Mouse (Mus musculus) gastrocnemius, postnatal 4 days (tissue): ENCODE measurements around the gene Mdn1. TPM values are rescaled to one million over a fixed set of nuclear protein-coding genes. Genes with fewer than 3 reads are reported as not detected.

Experiments used
- DNase-seq, 2 experiments: peaks; one replicate each; pipeline ENCODE4 v3.0.0; 2021 to 2022; ENCODE audit warnings: low spot score in 2 of 2, mixed read lengths in 2 of 2
- total RNA-seq, 2 experiments: library from RNA; stranded (reverse); gene quantifications; 2 replicates each; pipeline ENCODE4 v1.2.3; 2021

Gene Mdn1
- total RNA-seq, 2 experiments from 2014 or later = 16.8 to 19.0 TPM

DNA sequence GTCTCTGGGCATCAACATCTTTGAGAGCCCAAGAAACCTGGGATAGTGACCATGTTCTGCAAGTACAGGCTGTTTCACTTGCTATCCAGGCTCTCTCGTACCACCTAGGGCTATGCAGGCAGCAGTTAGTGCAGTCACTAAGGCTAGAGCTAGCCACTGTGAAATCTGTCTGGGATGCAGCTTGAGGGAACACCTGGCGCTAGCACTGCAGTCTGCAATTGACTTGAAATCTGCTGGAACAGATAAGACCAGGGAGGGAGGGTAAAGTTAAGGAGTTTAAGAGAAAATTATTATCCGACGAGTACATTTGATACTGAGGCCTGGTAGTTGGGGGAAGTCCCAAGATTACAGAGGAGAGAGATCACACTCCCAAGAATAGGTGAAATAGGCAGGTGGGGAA, 123.1 kb downstream of the Mdn1 start:
- no peak for DNase-seq

DNA sequence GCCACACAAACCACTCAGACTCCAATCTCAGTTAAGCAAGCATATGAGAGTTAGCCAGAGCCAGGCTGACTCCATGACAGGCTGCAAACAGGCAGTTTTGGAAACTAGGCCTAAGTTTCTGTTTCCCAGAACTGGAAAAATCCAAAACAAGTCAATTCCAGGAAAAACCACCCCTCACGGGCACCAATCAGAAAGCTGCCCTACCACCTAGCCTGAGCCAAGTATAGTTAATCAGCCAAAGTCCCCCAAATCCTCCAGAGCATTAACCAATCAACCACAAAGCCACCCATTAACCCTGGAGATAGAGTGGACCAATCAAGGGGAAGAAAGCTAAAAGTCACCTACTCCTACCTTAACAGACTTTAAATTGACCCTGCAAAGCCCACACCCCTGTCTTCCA, 130.2 kb downstream of the Mdn1 start:
- DNase-seq = no peak

DNA sequence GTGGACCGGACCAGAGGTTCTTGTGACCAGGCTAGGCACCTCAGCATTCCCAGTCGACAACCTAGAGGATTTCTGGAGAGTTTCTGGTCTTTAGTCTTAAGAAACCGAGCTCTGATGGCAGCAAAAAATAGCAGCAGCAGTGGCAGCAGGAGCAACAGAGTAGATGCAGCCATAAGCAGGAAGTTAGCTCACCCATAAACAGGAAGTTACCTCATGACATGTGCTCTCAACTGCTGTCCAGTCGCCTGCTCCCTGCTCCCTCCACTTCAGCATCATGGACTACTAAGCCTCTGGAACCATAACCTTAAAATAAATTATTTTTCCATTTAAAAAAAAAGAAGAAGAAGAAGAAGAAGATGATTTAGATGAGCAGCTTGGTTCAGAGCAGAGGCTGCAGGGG, 132.1 kb downstream of the Mdn1 start:
- no peak for DNase-seq

DNA sequence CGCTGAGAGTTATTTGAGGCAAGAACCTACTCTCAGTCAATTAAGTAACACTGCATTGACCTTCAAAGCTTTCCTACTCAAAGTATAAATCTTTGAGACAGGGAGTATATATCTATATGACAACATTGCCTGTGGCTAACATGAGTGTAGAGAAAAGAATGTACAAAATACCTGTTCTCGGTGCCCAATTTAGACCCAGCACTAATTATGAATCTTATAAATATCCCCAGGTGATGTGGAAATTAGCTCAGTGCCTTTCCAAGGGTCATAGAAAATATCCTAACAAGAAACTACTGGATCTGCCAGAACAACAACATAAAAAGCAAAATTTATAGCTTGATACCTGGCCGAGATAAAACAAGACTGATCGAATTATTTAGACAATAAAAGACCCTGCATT, 142.1 kb downstream of the Mdn1 start:
- no peak for DNase-seq

DNA sequence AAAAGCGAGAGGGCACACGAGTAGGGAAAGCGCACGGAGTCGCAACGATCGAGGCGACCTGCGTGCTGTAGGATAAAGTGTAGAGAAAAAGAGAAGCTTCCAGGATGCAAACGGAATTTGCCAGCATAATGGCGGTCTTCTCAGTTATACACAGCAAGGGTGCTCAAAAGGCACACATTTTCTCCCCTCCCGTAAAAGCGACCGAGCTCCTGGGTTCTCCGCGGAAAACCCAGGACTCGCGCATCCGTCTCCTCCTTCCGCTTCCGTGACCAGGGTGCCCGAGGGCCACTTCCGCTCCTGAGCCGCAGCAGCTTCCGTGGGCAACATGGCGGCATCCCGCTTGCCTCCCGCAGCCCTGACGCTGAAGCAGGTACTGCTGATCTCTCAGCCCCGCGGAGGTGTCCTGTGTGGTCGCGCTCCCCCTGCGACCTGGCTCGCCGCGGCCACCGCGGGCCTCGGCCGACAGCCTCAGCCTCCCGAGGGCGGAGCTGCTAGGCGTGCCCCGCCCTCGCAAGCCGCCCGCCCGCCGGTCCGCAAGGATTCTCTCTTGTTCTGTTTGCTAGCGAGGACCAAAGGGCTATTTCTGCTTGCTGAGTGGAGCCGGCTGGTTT, 143.2 kb downstream of the Mdn1 start, which contains the start of gene Lyrm2:
Lyrm2 (plus strand) TSS at position 288 of the 611 bp plus-strand sequence.
- peak; percentile 55 to 75 for DNase-seq

DNA sequence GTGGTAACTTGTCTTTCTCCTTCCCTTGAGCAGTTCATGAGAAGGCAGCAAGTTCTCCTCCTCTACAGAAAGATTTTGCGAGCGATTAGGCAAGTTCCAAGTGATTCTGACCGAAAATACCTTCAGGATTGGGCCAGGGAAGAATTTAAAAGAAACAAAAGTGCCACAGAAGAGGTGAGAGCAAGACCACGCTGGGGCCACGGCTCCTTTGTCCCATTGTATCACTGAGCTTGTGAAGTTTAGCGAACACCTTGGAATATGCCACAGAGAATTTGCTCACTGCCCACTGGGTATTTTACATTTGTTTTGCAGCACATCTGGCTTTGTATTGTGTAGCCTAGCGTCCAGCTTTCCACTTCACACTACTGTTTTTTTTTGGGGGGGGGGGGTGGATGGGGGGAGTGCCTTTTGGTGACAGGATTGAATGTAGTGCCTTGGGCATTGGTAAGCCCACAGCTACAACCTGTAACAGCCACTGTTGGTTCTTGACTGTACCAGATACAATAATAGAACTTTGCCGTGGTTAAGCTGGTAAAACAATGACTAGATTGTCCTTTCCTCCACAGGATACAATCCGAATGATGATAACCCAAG, 143.8 kb downstream of the Mdn1 start:
- no peak for DNase-seq

DNA sequence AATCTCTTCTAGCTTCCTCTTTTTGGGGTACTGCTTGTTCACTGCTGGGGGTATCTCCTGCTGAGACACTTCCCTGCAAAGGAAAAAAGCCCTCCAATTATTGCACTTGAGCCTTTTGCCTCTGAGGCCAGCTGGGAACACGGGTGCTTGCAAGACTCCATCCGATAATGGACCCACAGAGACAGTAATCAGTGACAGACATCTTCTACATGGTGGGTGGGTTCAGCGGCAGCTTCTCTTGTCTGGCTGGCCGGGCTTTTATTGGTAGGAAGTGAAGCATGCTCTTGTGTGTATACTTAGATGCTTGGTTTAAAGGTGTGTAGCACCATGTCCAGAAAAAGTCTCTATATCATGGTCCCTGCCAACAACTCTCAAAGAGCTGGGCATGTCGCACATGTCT, 160.6 kb downstream of the Mdn1 start:
- DNase-seq = no peak

GRCm38 (mm10) chr4:32820676-32821075, 163.8 kb downstream of the Mdn1 start:
- no peak for DNase-seq

DNA sequence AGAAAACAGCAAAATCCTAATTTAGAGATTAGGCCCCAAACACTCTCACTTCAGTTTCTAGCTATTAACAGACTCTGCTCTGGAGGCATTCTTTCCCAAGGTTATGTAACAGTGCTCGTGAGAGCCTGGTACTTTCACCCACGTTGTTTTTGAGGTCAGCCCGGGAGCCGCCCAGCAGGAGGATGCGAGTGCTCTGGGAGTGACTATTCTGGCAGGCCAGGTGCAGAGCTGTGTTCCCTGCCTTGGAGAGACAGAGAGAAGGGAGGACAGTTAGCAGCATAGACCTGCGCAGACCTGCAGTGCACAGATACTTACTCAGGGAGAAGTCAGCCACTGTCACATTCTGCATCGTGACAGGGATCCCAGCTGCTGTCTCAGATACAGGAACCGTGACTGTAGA, 167.3 kb downstream of the Mdn1 start:
- DNase-seq = no peak

Other genes with a start within 250 kb of the Mdn1 start
- not detected for gene Gja10, start 54.4 kb upstream of the Mdn1 start, total RNA-seq
- 10 to 100 TPM; 11.2 to 14.2 TPM for gene Casp8ap2, start 41.7 kb upstream of the Mdn1 start, total RNA-seq
- 10 to 100 TPM; 39.1 to 39.4 TPM for gene Lyrm2, start 143.1 kb downstream of the Mdn1 start, total RNA-seq